Mouse (Mus musculus) heart, embryonic 16.5 days (tissue): ENCODE results near the gene P2rx3. TPM values are rescaled to one million over a fixed set of nuclear protein-coding genes. Genes with fewer than 3 reads are reported as not detected.

Experiments used
- ATAC-seq: fragments of 200-750 bp; cut with Nextera tagmentation; replicated peaks from 2 replicates; pipeline ENCODE4 v1.8.0; 2017; ENCODE audit warnings: moderate number of reproducible peaks; ENCODE audit not compliant: insufficient read depth, low FRiP score; ENCODE audit errors: extremely low read depth
- H3K27ac ChIP-seq: fragments of 300-500 bp; sonication (generic); 2 replicates; pipeline ENCODE4 v1.5.1; 2014; ENCODE audit warnings: mild to moderate bottlenecking, low read length, control low read depth, moderate library complexity
- H3K27me3 ChIP-seq: fragments of 300-500 bp; sonication (generic); 2 replicates; pipeline ENCODE4 v1.6.1; 2014; ENCODE audit warnings: low read length, mixed read lengths; ENCODE audit not compliant: control insufficient read depth, insufficient read depth
- H3K36me3 ChIP-seq: fragments of 300-500 bp; sonication (generic); 2 replicates; pipeline ENCODE4 v1.6.1; 2014; ENCODE audit not compliant: control insufficient read depth, insufficient read depth
- H3K4me1 ChIP-seq: fragments of 300-500 bp; sonication (generic); 2 replicates; pipeline ENCODE4 v1.6.1; 2014; ENCODE audit warnings: low read length, mixed read lengths; ENCODE audit not compliant: control insufficient read depth, insufficient read depth
- H3K4me2 ChIP-seq: fragments of 300-500 bp; sonication (generic); 2 replicates; pipeline ENCODE4 v1.6.1; 2014; ENCODE audit warnings: low read depth, mild to moderate bottlenecking, control low read depth, low read length
- H3K4me3 ChIP-seq: fragments of 300-500 bp; sonication (generic); 2 replicates; pipeline ENCODE4 v1.5.1; 2014; ENCODE audit warnings: mild to moderate bottlenecking, control low read depth, low read length
- H3K9ac ChIP-seq: fragments of 300-500 bp; sonication (generic); 2 replicates; pipeline ENCODE4 v1.6.1; 2014; ENCODE audit warnings: low read length, control low read depth
- H3K9me3 ChIP-seq: fragments of 300-500 bp; sonication (generic); replicated peaks from 2 replicates; pipeline ENCODE4 v1.6.1; 2016; ENCODE audit warnings: low read length; ENCODE audit not compliant: control insufficient read depth
- WGBS: fragments of 180-500 bp; shearing (Covaris S2); extraction: QIAGEN DNeasy Blood & Tissue Kit; methylation state at CpG from one replicate; pipeline ENCODE4 v1.1.7; 2014; 5-methylcytosine and 5-hydroxymethylcytosine counted together
- polyA plus RNA-seq: library from polyadenylated mRNA; unstranded; fragments of >200 nt; fragmentation: Nextera tagmentation; extraction: Ambion mirVana; gene quantifications from 2 replicates; pipeline ENCODE4 v1.2.1, GENCODE M21; 2015

P2rx3 gene
- polyA plus RNA-seq, 1 experiment from 2014 or later, result 0.79 TPM

GRCm38 (mm10) chr2:85047596-85048167 is 10.4 kb upstream of the P2rx3 start, which contains the start of gene Tnks1bp1:
Gene Tnks1bp1 (plus strand): TSS chr2:85048022.
- peak within 1 kb of the TSS; percentile 81 for H3K9ac ChIP-seq
- H3K27me3 ChIP-seq, result no peaks in the 10 kb centered on the region
- peak within 1 kb of the TSS; percentile 81 for H3K4me3 ChIP-seq
- no peaks in the 10 kb centered on the region for H3K9me3 ChIP-seq
- peak within 1 kb of the TSS; percentile 92 for H3K27ac ChIP-seq
- ATAC-seq, result peak; percentile 83
- peaks cover 39% of the 10 kb centered on the region for H3K36me3 ChIP-seq
- peak within 1 kb of the TSS; percentile 80 for H3K4me2 ChIP-seq
- under 1% methylated on average over 41 of the region's 42 CpGs for WGBS
- H3K4me1 ChIP-seq, result peaks cover 10% of the 10 kb centered on the region

GRCm38 (mm10) chr2:85047081-85047480 is 9.8 kb upstream of the P2rx3 start:
- peaks cover 43% of the 10 kb centered on the region for H3K36me3 ChIP-seq

DNA sequence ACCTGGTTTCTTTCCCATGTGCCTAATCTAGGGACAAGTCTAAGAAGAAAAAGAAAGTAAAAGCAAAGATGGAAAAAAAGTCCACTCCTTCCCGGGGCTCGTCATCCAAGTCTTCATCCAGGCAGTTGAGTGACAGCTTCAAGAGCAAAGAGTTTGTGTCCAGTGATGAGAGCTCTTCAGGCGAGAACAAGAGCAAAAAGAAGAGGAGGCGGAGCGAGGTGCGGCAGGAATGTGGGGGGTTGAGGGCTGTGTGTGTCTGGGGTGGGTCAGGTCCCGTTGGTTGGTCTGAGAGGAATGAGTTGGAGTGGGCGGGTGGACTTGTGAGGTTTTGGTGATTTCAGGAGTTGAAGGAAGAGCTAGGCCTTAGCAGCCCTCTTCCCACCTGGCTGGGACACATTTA is 9.0 kb upstream of the P2rx3 start:
- no peak overlapping the region for H3K27ac ChIP-seq
- peaks cover 50% of the 10 kb centered on the region for H3K36me3 ChIP-seq
- no peak overlapping the region for H3K9ac ChIP-seq
- no peak for ATAC-seq
- no peak overlapping the region for H3K4me2 ChIP-seq
- 74% methylated on average over 8 of the region's 8 CpGs for WGBS
- H3K4me1 ChIP-seq, result peaks cover 10% of the 10 kb centered on the region
- no peaks in the 10 kb centered on the region for H3K9me3 ChIP-seq
- H3K27me3 ChIP-seq, result no peaks in the 10 kb centered on the region
- no peak overlapping the region for H3K4me3 ChIP-seq

More at GRCm38 (mm10) chr2:85047081-85047480, 9.8 kb upstream of the P2rx3 start:
- H3K9ac ChIP-seq, result peak overlapping the region; percentile 81
- peaks cover 10% of the 10 kb centered on the region for H3K4me1 ChIP-seq
- H3K27ac ChIP-seq, result peak overlapping the region; percentile 92; the same call in 1 of the 2 replicates
- H3K4me3 ChIP-seq, result peak overlapping the region; percentile 81
- 47% methylated on average over 10 of the region's 10 CpGs for WGBS
- peak overlapping the region; percentile 80 for H3K4me2 ChIP-seq
- no peaks in the 10 kb centered on the region for H3K27me3 ChIP-seq
- no peaks in the 10 kb centered on the region for H3K9me3 ChIP-seq
- ATAC-seq, result no peak

GRCm38 (mm10) chr2:85043623-85044022 is 6.4 kb upstream of the P2rx3 start:
- no peak overlapping the region for H3K9ac ChIP-seq
- H3K27ac ChIP-seq, result no peak overlapping the region
- H3K4me2 ChIP-seq, result no peak overlapping the region
- no peak for ATAC-seq
- H3K27me3 ChIP-seq, result no peaks in the 10 kb centered on the region
- H3K36me3 ChIP-seq, result peaks cover 68% of the 10 kb centered on the region
- WGBS, result 86% methylated on average over 7 of the region's 7 CpGs
- no peak overlapping the region for H3K4me3 ChIP-seq
- no peaks in the 10 kb centered on the region for H3K9me3 ChIP-seq
- H3K4me1 ChIP-seq, result peaks cover 8% of the 10 kb centered on the region

- Histone ChIP-seq H3K27me3 (no peaks in the 10 kb centered on the region), H3K36me3 (peaks cover 39% of the 10 kb centered on the region), H3K4me1 (peaks cover 9% of the 10 kb centered on the region), H3K9ac (peak overlapping the region; percentile 95), H3K4me2 (peak overlapping the region; percentile 86), H3K27ac (no peak overlapping the region), H3K9me3 (no peaks in the 10 kb centered on the region), H3K4me3 (peak overlapping the region; percentile 88)
- 81% methylated on average over 13 of the region's 13 CpGs for WGBS
- ATAC-seq, result no peak
Measured at GRCm38 (mm10) chr2:85038336-85038735, 1.1 kb upstream of the P2rx3 start.

GRCm38 (mm10) chr2:85036507-85037046 is 685 bp downstream of the P2rx3 start:
- ATAC-seq, result peak; percentile 14
- H3K9ac ChIP-seq, result peak overlapping the region; percentile 95

GRCm38 (mm10) chr2:85034169-85034568 is 3.1 kb downstream of the P2rx3 start:
- peaks cover 9% of the 10 kb centered on the region for H3K4me1 ChIP-seq
- no peak overlapping the region for H3K4me3 ChIP-seq
- H3K27ac ChIP-seq, result no peak overlapping the region
- H3K4me2 ChIP-seq, result no peak overlapping the region
- no peaks in the 10 kb centered on the region for H3K9me3 ChIP-seq
- no peak overlapping the region for H3K9ac ChIP-seq
- 67% methylated on average over 7 of the region's 7 CpGs for WGBS
- peaks cover 2% of the 10 kb centered on the region; the same call in 1 of the 2 replicates for H3K36me3 ChIP-seq
- no peaks in the 10 kb centered on the region for H3K27me3 ChIP-seq
- no peak for ATAC-seq

More at GRCm38 (mm10) chr2:85036507-85037046, 685 bp downstream of the P2rx3 start:
- Histone ChIP-seq H3K27ac (peak overlapping the region; percentile 33), H3K36me3 (peaks cover 23% of the 10 kb centered on the region), H3K4me2 (peak overlapping the region; percentile 70), H3K27me3 (no peaks in the 10 kb centered on the region), H3K4me3 (peak overlapping the region; percentile 88), H3K4me1 (peaks cover 9% of the 10 kb centered on the region), H3K9me3 (no peaks in the 10 kb centered on the region)
- 6% methylated on average over 11 of the region's 11 CpGs for WGBS

GRCm38 (mm10) chr2:85033121-85033520 is 4.1 kb downstream of the P2rx3 start:
- ATAC-seq, result no peak
- H3K4me3 ChIP-seq, result no peak overlapping the region
- H3K9ac ChIP-seq, result no peak overlapping the region
- peaks cover 4% of the 10 kb centered on the region for H3K4me1 ChIP-seq
- H3K4me2 ChIP-seq, result no peak overlapping the region
- H3K9me3 ChIP-seq, result no peaks in the 10 kb centered on the region
- H3K27me3 ChIP-seq, result no peaks in the 10 kb centered on the region
- no peak overlapping the region for H3K27ac ChIP-seq
- H3K36me3 ChIP-seq, result no peaks in the 10 kb centered on the region
- WGBS, result 75% methylated on average over 2 of the region's 2 CpGs

- WGBS, result 47% methylated on average over 6 of the region's 6 CpGs
- Histone ChIP-seq H3K4me2 (no peak overlapping the region), H3K9ac (no peak overlapping the region), H3K9me3 (no peaks in the 10 kb centered on the region), H3K4me3 (no peak overlapping the region), H3K36me3 (no peaks in the 10 kb centered on the region), H3K4me1 (no peaks in the 10 kb centered on the region), H3K27me3 (no peaks in the 10 kb centered on the region), H3K27ac (no peak overlapping the region)
- ATAC-seq, result no peak
Measured at GRCm38 (mm10) chr2:85030989-85031388, 6.3 kb downstream of the P2rx3 start.
